Mouse (Mus musculus) CH12.LX (cell line): ENCODE measurements around the gene Mmrn1.

Experiments used
- E2F4 ChIP-seq: IDR thresholded peaks from 2 replicates; pipeline ENCODE4 v1.6.1; 2011; ENCODE audit warnings: low read depth, low read length, improper control_type of control experiment; ENCODE audit not compliant: insufficient replicate concordance
- POLR2A ChIP-seq: IDR thresholded peaks from 2 replicates; pipeline ENCODE4 v1.6.1; 2011; ENCODE audit warnings: low read depth, mild to moderate bottlenecking, improper control_type of control experiment, low read length
- ZC3H11A ChIP-seq: IDR thresholded peaks from 2 replicates; pipeline ENCODE4 v1.6.1; 2012; ENCODE audit warnings: low read depth, mild to moderate bottlenecking, inconsistent platforms, low read length, improper control_type of control experiment

DNA sequence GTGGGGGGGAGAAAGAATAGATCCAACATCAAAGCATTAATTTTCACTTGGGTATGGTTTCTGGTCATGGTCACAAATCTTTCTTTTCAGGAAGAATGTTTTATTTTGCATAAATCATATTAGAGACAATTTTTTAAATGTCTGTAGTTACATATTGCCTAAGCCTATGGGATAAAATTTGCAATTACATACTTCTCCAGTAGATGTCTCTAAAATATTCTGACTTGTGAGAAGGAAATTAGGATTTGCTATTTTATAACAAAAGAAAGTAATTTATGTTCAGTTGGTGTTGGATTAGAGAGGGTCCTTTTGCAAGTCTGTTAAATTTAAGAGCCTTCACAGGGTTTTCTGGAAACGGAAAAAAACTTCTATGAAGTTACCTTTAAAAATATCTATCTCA is 39.0 kb downstream of the Mmrn1 start:
- TF ChIP-seq ZC3H11A, result no peak
- no peak for TF ChIP-seq POLR2A
- no peak for TF ChIP-seq E2F4
